Mouse (Mus musculus): ENCODE measurements around the gene Nop56.

Nop56 gene

DNA sequence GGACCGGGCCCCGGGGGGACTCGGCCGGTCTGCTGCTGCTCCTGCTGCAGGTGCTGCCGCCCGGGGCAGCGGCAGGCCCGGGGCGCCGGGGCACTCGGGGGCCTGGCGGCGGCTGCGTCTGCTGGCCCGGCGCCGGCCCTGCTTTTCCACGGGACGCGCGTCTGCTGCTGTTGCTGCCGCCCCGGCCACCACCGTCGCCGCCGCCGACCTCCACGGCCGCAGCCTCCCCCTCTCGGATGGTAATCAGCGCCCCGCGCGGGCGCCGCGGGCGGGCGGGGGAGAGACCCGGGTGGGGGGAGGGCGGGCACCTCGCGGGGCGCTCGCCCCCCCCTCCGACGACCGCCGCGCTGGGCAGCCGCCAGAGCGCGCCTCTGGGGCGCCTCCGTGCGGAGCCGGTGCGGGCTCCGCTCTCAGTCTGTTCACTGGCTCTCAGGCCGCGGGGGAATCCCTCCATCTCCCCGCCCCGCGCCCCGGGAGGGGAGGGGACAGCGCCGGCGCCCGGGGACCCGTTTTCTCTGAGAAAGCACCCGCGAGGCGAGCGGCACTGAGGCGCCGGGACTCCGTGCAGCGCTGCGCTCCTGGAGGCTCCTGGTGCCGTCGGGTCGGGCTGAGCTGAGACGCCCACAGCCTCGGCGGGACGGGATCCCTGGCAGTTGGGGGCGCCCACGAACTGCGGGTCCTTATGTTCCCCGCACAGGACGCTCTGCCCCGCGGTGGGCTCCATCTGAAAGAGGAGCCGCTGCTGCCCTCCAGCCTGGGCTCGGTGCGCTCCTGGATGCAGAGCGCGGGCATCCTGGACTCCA, 21.3 kb downstream of the Nop56 start:
- DNase-seq (ENCODE audit: low spot score): no peak

GRCm38 (mm10) chr2:130296134-130296745, 22.0 kb downstream of the Nop56 start:
- no peak for DNase-seq (ENCODE audit: low spot score)

- no peak for DNase-seq (ENCODE audit: low spot score)
Observed at GRCm38 (mm10) chr2:130297580-130297979, 23.4 kb downstream of the Nop56 start.

DNA sequence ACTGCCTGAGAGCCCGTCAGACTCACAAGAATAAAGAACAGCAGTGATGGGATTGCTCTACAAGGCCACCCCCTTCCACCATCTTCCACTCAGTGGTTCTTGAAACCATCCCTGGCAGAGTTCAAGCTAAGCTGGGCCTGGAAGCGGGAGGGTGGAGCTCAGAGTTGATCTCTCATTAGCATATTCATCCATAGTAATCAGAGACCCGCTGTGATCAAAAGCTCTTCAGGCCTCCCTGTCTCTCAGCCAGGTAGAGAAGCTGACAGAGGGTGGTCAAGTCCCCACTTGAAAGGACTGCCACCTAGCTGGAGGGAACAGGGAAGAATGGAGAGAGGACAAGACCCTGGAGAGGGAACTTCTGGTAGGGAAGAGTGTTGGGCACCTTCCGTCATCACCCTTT, 28.8 kb downstream of the Nop56 start:
- DNase-seq (ENCODE audit: low spot score): no peak

GRCm38 (mm10) chr2:130327057-130327456, 52.8 kb downstream of the Nop56 start:
- DNase-seq (ENCODE audit: low spot score): no peak

Data from left cerebral cortex, adult 11 months (tissue).